Mouse (Mus musculus) liver, embryonic 14.5 days (tissue): ENCODE measurements at regions not wholly inside any gene's neighbourhood (a gene's known extent, or its start where the extent isn't known, plus 50 kb on each side); places are given as distances from the start of the nearest gene placed in this dataset.

Experiments
- ATAC-seq: fragments of 200-750 bp; cut with Nextera tagmentation; 2 replicates; pipeline ENCODE4 v1.8.0; 2017; ENCODE audit warnings: moderate number of reproducible peaks, mild to moderate bottlenecking, moderate library complexity; ENCODE audit not compliant: insufficient read depth
- DNase-seq, 3 experiments: peaks; one replicate each; pipeline ENCODE4 v3.0.0-alpha.2; 2012 to 2013; ENCODE audit warnings: low read depth in 3 of 3, low spot score in 3 of 3
- H3K27ac ChIP-seq: fragments of 300-500 bp; sonication (generic); 2 replicates; pipeline ENCODE4 v1.5.1; 2014; ENCODE audit warnings: moderate library complexity, mild to moderate bottlenecking, control low read depth, inconsistent platforms
- H3K27me3 ChIP-seq: fragments of 300-500 bp; sonication (generic); 2 replicates; pipeline ENCODE4 v1.6.1; 2014; ENCODE audit warnings: mild to moderate bottlenecking, low read length, moderate library complexity; ENCODE audit not compliant: control insufficient read depth, insufficient read depth
- H3K36me3 ChIP-seq: fragments of 300-500 bp; sonication (generic); replicated peaks from 2 replicates; pipeline ENCODE4 v1.6.1; 2014; ENCODE audit warnings: low read depth; ENCODE audit not compliant: control insufficient read depth, insufficient read depth
- H3K4me1 ChIP-seq, 2 experiments: fragments of 200-500 bp in 1 of 2; fragments of 300-500 bp in 1 of 2; sonication (generic) in 1 of 2; replicated peaks; 2 replicates each; pipeline ENCODE4 v1.6.1; 2012 to 2014; ENCODE audit warnings: antibody characterized with exemption in 1 of 2, inconsistent platforms in 1 of 2, low read length in 1 of 2; ENCODE audit not compliant: control insufficient read depth in 2 of 2, insufficient read depth in 2 of 2
- H3K4me2 ChIP-seq: fragments of 300-500 bp; sonication (generic); 2 replicates; pipeline ENCODE4 v1.6.1; 2014; ENCODE audit warnings: low read depth, mild to moderate bottlenecking, control low read depth, moderate library complexity
- H3K4me3 ChIP-seq, 2 experiments: fragments of 200-500 bp in 1 of 2; fragments of 300-500 bp in 1 of 2; sonication (generic) in 1 of 2; 2 replicates each; pipeline ENCODE4 v1.5.1; 2012 to 2014; ENCODE audit warnings: low read depth in 2 of 2, low read length in 2 of 2, mild to moderate bottlenecking in 2 of 2, control low read depth in 1 of 2, inconsistent platforms in 1 of 2, moderate library complexity in 1 of 2; ENCODE audit not compliant: insufficient read depth in 1 of 2
- H3K9ac ChIP-seq: fragments of 300-500 bp; sonication (generic); replicated peaks from 2 replicates; pipeline ENCODE4 v1.6.1; 2014; ENCODE audit warnings: mild to moderate bottlenecking, control low read depth, moderate library complexity
- H3K9me3 ChIP-seq: fragments of 300-500 bp; sonication (generic); 2 replicates; pipeline ENCODE4 v1.6.1; 2016; ENCODE audit warnings: low read length, mixed read lengths; ENCODE audit not compliant: control insufficient read depth
- CTCF ChIP-seq: IDR thresholded peaks from 2 replicates; pipeline ENCODE4 v1.5.1; 2016; ENCODE audit warnings: antibody characterized with exemption, low read depth, control low read depth
- EP300 ChIP-seq: IDR thresholded peaks from 2 replicates; pipeline ENCODE4 v1.6.1; 2016; ENCODE audit warnings: antibody characterized with exemption, low read depth
- WGBS: fragments of 180-500 bp; shearing (Covaris S2); extraction: QIAGEN DNeasy Blood & Tissue Kit; methylation state at CpG from one replicate; pipeline ENCODE4 v1.1.7; 2014; ENCODE audit not compliant: insufficient replicate concordance; 5-methylcytosine and 5-hydroxymethylcytosine counted together

- no peak for DNase-seq
Measured at GRCm38 (mm10) chr4:7755473-7755872, 483.4 kb downstream of the Car8 start.

GRCm38 (mm10) chr4:7753931-7754330 is 484.9 kb downstream of the Car8 start:
- TF ChIP-seq CTCF (no peak), EP300 (no peak)
- H3K9ac ChIP-seq = no peak overlapping the region
- no peak overlapping the region for H3K4me2 ChIP-seq
- H3K4me3 ChIP-seq = no peak overlapping the region
- H3K4me1 ChIP-seq = no peaks in the 10 kb centered on the region
- no peaks in the 10 kb centered on the region for H3K36me3 ChIP-seq
- H3K27ac ChIP-seq = no peak overlapping the region
- ATAC-seq (no peak), DNase-seq (no peak)
- H3K9me3 ChIP-seq = no peaks in the 10 kb centered on the region
- H3K27me3 ChIP-seq = no peaks in the 10 kb centered on the region
- 32% methylated on average over 4 of the region's 4 CpGs for WGBS

More at GRCm38 (mm10) chr4:7755473-7755872, 483.4 kb downstream of the Car8 start:
- no peaks in the 10 kb centered on the region for H3K4me1 ChIP-seq
- H3K27ac ChIP-seq = no peak overlapping the region
- ATAC-seq = no peak
- no peak overlapping the region for H3K9ac ChIP-seq
- TF ChIP-seq CTCF (no peak), EP300 (no peak)
- no peaks in the 10 kb centered on the region for H3K9me3 ChIP-seq
- no peaks in the 10 kb centered on the region for H3K27me3 ChIP-seq
- H3K36me3 ChIP-seq = no peaks in the 10 kb centered on the region
- H3K4me2 ChIP-seq = no peak overlapping the region
- no peak overlapping the region for H3K4me3 ChIP-seq

GRCm38 (mm10) chr4:7751208-7751607 is 487.6 kb downstream of the Car8 start:
- WGBS = 40% methylated on average over 1 of the region's 1 CpGs
- H3K27me3 ChIP-seq = no peaks in the 10 kb centered on the region
- no peak overlapping the region for H3K27ac ChIP-seq
- no peaks in the 10 kb centered on the region for H3K9me3 ChIP-seq
- H3K4me3 ChIP-seq = no peak overlapping the region
- ATAC-seq (no peak), DNase-seq (no peak)
- H3K4me1 ChIP-seq = no peaks in the 10 kb centered on the region
- H3K36me3 ChIP-seq = no peaks in the 10 kb centered on the region
- no peak overlapping the region for H3K9ac ChIP-seq
- no peak overlapping the region for H3K4me2 ChIP-seq
- TF ChIP-seq CTCF = no peak
- no peak for TF ChIP-seq EP300

- H3K4me3 ChIP-seq = no peak overlapping the region
- no peak overlapping the region for H3K9ac ChIP-seq
- no peaks in the 10 kb centered on the region for H3K27me3 ChIP-seq
- H3K27ac ChIP-seq = no peak overlapping the region
- DNase-seq (no peak), ATAC-seq (no peak)
- no peaks in the 10 kb centered on the region for H3K4me1 ChIP-seq
- TF ChIP-seq CTCF = no peak
- TF ChIP-seq EP300 = no peak
- no peaks in the 10 kb centered on the region for H3K9me3 ChIP-seq
- no peaks in the 10 kb centered on the region for H3K36me3 ChIP-seq
- no peak overlapping the region for H3K4me2 ChIP-seq
Measured at GRCm38 (mm10) chr4:7722893-7723292, 515.9 kb downstream of the Car8 start.

DNA sequence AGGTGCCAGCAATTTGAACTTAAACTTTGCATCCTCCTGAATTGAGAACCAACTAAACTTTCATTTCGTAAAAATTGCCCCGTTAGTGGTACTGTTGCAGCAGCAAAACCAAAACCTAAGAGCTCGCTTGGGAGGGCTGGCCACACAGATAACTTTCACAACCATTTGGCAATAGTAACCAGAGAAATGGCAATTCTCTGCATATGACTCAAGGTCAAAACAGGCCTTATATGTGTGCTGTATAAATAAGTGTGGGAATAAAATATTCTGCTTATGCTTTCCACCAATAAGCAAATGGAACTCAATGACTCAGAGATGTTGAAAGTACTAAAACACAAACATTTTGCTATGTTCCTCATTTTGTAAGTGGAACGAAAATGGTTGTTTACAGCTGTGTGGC is 550.3 kb downstream of the Car8 start:
- no peak overlapping the region for H3K27ac ChIP-seq
- no peaks in the 10 kb centered on the region for H3K27me3 ChIP-seq
- DNase-seq (no peak), ATAC-seq (no peak)
- TF ChIP-seq CTCF (no peak), EP300 (no peak)
- H3K9me3 ChIP-seq = no peaks in the 10 kb centered on the region
- no peak overlapping the region for H3K4me2 ChIP-seq
- WGBS = 65% methylated on average over 4 of the region's 4 CpGs
- no peak overlapping the region for H3K4me3 ChIP-seq
- H3K36me3 ChIP-seq = no peaks in the 10 kb centered on the region
- H3K9ac ChIP-seq = no peak overlapping the region
- no peaks in the 10 kb centered on the region for H3K4me1 ChIP-seq

GRCm38 (mm10) chr4:7687231-7687630 is 551.6 kb downstream of the Car8 start:
- 36% methylated on average over 1 of the region's 1 CpGs for WGBS
- ATAC-seq (no peak), DNase-seq (no peak)
- Histone ChIP-seq H3K36me3 (no peaks in the 10 kb centered on the region), H3K4me3 (no peak overlapping the region), H3K9me3 (no peaks in the 10 kb centered on the region), H3K4me1 (no peaks in the 10 kb centered on the region), H3K27me3 (no peaks in the 10 kb centered on the region), H3K9ac (no peak overlapping the region), H3K4me2 (no peak overlapping the region), H3K27ac (no peak overlapping the region)
- TF ChIP-seq CTCF (no peak), EP300 (no peak)
